Mouse (Mus musculus): ENCODE results near the gene Cfap299. TPM values are rescaled to one million over a fixed set of nuclear protein-coding genes. Genes with fewer than 3 reads are reported as not detected.

The Cfap299 gene
- total RNA-seq, 2 experiments from 2014 or later = 0.64 TPM; not detected in 1

DNA sequence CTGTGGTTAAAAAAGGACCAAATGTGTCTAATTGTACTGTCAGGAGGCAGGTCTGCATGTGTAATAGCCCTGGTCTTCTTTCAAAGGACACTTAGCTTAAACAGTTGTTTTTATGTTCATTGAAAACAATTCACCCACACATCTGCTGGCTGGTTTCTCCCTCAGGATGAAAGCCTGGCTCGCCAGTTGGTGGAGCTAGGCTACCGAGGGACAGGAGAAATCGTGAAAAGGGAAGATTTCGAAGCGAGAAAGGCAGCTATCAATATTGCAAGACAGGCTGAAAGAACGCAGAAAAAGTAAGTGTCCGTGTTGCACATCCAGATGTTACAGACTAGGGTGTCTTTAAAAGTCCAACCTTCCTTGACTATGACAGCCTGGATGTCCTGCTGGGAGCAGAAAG, 17.0 kb downstream of the Cfap299 start:
- H3K4me3 ChIP-seq = no peak overlapping the region
- peak; percentile 67 for TF ChIP-seq CTCF (conservative IDR thresholded peaks at IDR 0.05)
- no peak overlapping the region for H3K27ac ChIP-seq
- peak in 1 of 2 experiments; percentile 5 for DNase-seq (ENCODE audit: low spot score in 2 of 2)

GRCm38 (mm10) chr5:98348605-98349004, 19.5 kb downstream of the Cfap299 start:
- Histone ChIP-seq H3K4me3 (no peak overlapping the region), H3K27ac (no peak overlapping the region)
- peak; percentile 96 for TF ChIP-seq CTCF (conservative IDR thresholded peaks at IDR 0.05)
- peak; percentile 38 to 83 for DNase-seq (ENCODE audit: low spot score in 2 of 2)

GRCm38 (mm10) chr5:98359912-98360311, 30.8 kb downstream of the Cfap299 start:
- H3K4me3 ChIP-seq = no peak overlapping the region
- DNase-seq (ENCODE audit: low spot score in 2 of 2) = no peak
- no peak for TF ChIP-seq CTCF (conservative IDR thresholded peaks at IDR 0.05)
- H3K27ac ChIP-seq = no peak overlapping the region

DNA sequence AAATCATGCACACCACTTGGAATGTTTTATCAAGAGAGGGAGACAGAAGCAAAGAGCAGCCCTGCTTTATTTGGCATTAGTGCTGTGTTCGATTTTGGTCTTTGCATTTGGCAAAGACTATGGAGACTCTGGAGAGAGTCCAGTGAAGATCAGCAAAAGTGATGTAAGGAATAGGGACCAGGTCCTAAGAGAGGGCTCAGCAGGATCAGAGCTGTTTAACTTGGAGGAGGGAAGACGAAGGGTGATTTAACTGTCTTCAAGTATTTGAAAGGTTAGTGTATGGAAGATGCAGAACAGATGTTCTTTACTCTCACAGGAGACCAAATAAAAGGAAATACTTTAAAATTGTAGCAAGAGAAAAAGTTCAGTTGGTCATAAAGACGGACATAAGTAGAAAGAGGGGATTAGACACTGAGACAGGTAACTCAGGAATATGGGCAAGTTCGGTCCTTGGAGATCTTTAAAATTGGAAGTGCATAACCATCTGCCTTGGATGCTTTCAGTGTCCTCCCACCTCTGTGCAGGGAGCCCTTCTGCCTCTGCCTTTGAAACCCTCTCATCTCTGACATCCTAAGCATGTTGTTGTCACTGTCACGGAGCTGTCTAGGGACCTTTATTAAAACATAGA, 31.8 kb downstream of the Cfap299 start:
- Histone ChIP-seq H3K4me3 (no peak overlapping the region), H3K27ac (no peak overlapping the region)
- TF ChIP-seq CTCF (conservative IDR thresholded peaks at IDR 0.05) = no peak
- no peak for DNase-seq (ENCODE audit: low spot score in 2 of 2)

- Histone ChIP-seq H3K4me3 (no peak overlapping the region), H3K27ac (no peak overlapping the region)
- DNase-seq (ENCODE audit: low spot score in 2 of 2) = no peak
- peak; percentile 57 for TF ChIP-seq CTCF (conservative IDR thresholded peaks at IDR 0.05)
Observed at GRCm38 (mm10) chr5:98363428-98363827, 34.3 kb downstream of the Cfap299 start.

DNA sequence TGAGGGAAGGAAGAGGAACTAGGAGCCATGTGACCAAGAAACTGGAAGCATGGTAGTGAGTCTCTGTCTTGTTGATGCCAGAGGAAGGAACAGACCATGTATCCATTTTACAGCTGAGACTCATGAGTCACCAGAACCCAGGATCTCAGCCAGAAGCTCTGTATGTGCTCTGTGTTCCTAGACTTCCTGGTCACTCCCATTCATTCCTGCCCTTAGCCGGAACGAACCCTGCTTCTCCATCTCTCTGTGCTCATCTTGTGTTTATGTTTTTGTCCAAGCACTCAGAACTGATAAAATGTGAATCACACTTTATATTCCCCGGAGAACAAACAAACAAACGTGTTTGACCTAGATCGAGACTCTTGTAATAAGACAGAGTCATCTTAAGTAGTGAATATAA, 36.2 kb downstream of the Cfap299 start:
- DNase-seq (ENCODE audit: low spot score in 2 of 2) = no peak
- TF ChIP-seq CTCF (conservative IDR thresholded peaks at IDR 0.05) = no peak
- no peak overlapping the region for H3K27ac ChIP-seq

DNA sequence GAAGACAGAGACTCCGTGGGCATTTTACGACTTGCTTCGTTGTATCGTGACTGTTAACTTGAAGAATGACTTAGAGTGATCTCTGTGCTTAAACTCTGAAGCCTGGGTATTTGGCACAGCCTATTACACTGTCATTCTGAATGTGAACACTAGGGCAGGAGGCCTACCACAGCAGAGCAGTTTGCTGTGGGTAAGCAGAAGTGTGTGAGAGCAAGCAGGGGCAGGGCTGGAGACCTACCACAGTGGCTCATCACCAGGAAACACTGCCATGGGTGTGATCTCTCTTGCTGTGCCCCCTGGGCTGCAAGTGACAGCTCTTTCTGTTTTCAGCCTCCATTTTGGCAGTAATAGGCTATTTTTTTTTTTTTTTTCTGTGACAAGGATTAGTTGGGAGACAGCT, 39.7 kb downstream of the Cfap299 start:
- H3K4me3 ChIP-seq = no peak overlapping the region
- DNase-seq (ENCODE audit: low spot score in 2 of 2) = no peak
- TF ChIP-seq CTCF (conservative IDR thresholded peaks at IDR 0.05) = peak; percentile 59
- H3K27ac ChIP-seq = no peak overlapping the region

More for the DNA sequence above, 36.2 kb downstream of the Cfap299 start:
- no peak overlapping the region for H3K4me3 ChIP-seq

DNA sequence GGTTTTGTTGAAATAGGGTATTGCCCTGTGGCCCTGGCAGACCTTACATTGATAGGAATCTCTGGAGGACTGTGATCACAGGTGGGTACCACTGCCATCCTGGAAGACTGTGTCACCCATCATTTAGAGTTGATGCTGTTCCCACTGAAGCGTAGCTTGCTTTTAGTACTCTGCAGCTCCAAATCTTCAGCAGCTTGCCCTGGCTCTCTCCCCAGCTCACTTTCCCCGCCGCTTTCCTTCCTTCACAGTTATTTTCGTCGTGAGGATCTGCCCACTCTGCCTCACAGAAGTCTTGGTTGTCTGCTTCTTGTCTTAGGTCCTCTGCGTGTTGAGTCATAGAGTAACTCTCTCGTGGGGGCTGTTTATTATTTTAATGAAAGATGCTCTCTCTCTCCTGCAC, 40.3 kb downstream of the Cfap299 start:
- Histone ChIP-seq H3K27ac (no peak overlapping the region), H3K4me3 (no peak overlapping the region)
- no peak for TF ChIP-seq CTCF (conservative IDR thresholded peaks at IDR 0.05)
- DNase-seq (ENCODE audit: low spot score in 2 of 2) = no peak

GRCm38 (mm10) chr5:98376058-98376798, 47.1 kb downstream of the Cfap299 start:
- H3K27ac ChIP-seq = no peak overlapping the region
- no peak for DNase-seq (ENCODE audit: low spot score in 2 of 2)
- TF ChIP-seq CTCF (conservative IDR thresholded peaks at IDR 0.05) = no peak
- H3K4me3 ChIP-seq = no peak overlapping the region

DNA sequence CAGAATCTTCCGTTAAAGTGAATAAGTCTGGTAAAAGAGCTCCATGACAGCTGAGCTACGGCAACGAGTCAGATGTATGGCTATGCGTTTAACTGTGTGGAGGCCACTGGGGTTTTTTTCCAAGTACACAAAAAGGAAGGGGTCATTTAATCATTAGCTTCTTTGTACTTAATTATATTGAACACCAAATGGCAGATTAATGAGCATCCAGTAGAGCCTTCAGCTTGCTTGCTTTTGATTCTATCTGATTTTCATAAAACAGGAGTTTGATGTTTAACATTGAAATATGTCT, 47.6 kb downstream of the Cfap299 start:
- H3K4me3 ChIP-seq = no peak overlapping the region

GRCm38 (mm10) chr5:98380360-98380759, 51.3 kb downstream of the Cfap299 start:
- H3K27ac ChIP-seq = no peak overlapping the region
- DNase-seq (ENCODE audit: low spot score in 2 of 2) = no peak
- TF ChIP-seq CTCF (conservative IDR thresholded peaks at IDR 0.05) = no peak
- H3K4me3 ChIP-seq = no peak overlapping the region

More for the DNA sequence above, 47.6 kb downstream of the Cfap299 start:
- no peak for TF ChIP-seq CTCF (conservative IDR thresholded peaks at IDR 0.05)
- no peak overlapping the region for H3K27ac ChIP-seq
- DNase-seq (ENCODE audit: low spot score in 2 of 2) = no peak

DNA sequence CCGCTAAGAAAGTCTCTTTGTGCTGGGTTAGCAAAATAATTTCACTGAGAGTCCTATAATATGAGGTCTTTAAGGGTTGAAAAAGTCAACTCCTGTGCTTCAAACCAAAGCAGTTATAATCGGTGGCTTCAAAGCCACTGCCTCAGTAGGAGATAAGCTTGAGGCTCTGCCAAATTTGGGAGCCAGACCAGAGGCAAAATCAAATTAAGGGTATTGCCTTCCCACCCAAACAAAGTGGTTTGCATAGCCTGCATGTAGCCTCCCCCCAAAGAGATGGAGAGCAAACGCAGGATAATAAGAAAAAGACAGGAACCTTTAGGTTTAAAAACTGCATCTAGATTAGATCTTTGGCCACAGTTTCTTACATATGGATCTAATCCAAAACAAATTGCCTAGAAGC, 58.0 kb downstream of the Cfap299 start:
- TF ChIP-seq CTCF (conservative IDR thresholded peaks at IDR 0.05) = no peak
- Histone ChIP-seq H3K4me3 (no peak overlapping the region), H3K27ac (no peak overlapping the region)
- DNase-seq (ENCODE audit: low spot score in 2 of 2) = no peak

- H3K27ac ChIP-seq = no peak overlapping the region
- DNase-seq (ENCODE audit: low spot score in 2 of 2) = no peak
- H3K4me3 ChIP-seq = no peak overlapping the region
- no peak for TF ChIP-seq CTCF (conservative IDR thresholded peaks at IDR 0.05)
Observed at GRCm38 (mm10) chr5:98402165-98402564, 73.1 kb downstream of the Cfap299 start.

GRCm38 (mm10) chr5:98410060-98410459, 81.0 kb downstream of the Cfap299 start:
- TF ChIP-seq CTCF (conservative IDR thresholded peaks at IDR 0.05) = peak; percentile 69
- H3K27ac ChIP-seq = no peak overlapping the region
- no peak overlapping the region for H3K4me3 ChIP-seq
- DNase-seq (ENCODE audit: low spot score in 2 of 2) = no peak

Measured in layer of hippocampus, adult 2 months (tissue).